Mouse (Mus musculus) monocyte, adult 59 days (primary cell): ENCODE data around the gene Magt1. TPM values are rescaled to one million over a fixed set of nuclear protein-coding genes. Genes with fewer than 3 reads are reported as not detected.

Experiments used
- total RNA-seq, 2 experiments: library from RNA; stranded (reverse); gene quantifications; one replicate each; pipeline ENCODE4 v1.2.4; 2023

Magt1 gene
- 10 to 100 TPM; 82.0 to 84.8 TPM for total RNA-seq

GRCm38 (mm10) chrX:106011465-106012159 lies at the start of gene Magt1:
Gene Magt1 (minus strand): TSS chrX:106011906.

GRCm38 (mm10) chrX:106026418-106027342 lies 15.0 kb upstream of the Magt1 start, which contains the start of gene Atp7a:
Gene Atp7a (plus strand): TSS chrX:106027276.

GRCm38 (mm10) chrX:106015571-106016322 lies 4.0 kb upstream of the Magt1 start, which contains the start of gene Cox7b:
Gene Cox7b (plus strand): TSS chrX:106015700.

GRCm38 (mm10) chrX:105928861-105929477 lies 82.7 kb downstream of the Magt1 start, which contains the start of gene Atrx:
Gene Atrx (minus strand): TSS chrX:105929403.

Other genes starting within 250 kb of the Magt1 start
- not detected for gene Fgf16, start 247.6 kb downstream of the Magt1 start, total RNA-seq
- 100 to 1,000 TPM; 154 to 173 TPM for gene Atrx, start 82.5 kb downstream of the Magt1 start, total RNA-seq
- 100 to 1,000 TPM; 110 to 159 TPM for gene Cox7b, start 3.8 kb upstream of the Magt1 start, total RNA-seq
- gene Atp7a, start 15.4 kb upstream of the Magt1 start, total RNA-seq, result 10 to 100 TPM; 60.8 to 65.7 TPM
- 100 to 1,000 TPM; 223 to 227 TPM for gene Tlr13, start 131.3 kb upstream of the Magt1 start, total RNA-seq
- gene Pgk1, start 175.2 kb upstream of the Magt1 start, total RNA-seq, result 100 to 1,000 TPM; 135 to 143 TPM
- gene Taf9b, start 209.3 kb upstream of the Magt1 start, total RNA-seq, result 1 to 10 TPM; 3.0 to 3.5 TPM
- not detected for gene Fnd3c2, start 243.5 kb upstream of the Magt1 start, total RNA-seq